Mouse (Mus musculus) heart, postnatal 14 days (tissue): ENCODE data around the gene Jph2. TPM values are rescaled to one million over a fixed set of nuclear protein-coding genes. Genes with fewer than 3 reads are reported as not detected.

Source experiments
- DNase-seq, 2 experiments: peaks; one replicate each; pipeline ENCODE4 v3.0.0; 2021 to 2022
- intact Hi-C: fragments of 180-260 bp; cut with DNase I; formaldehyde crosslinking; loops from one replicate; pipeline ENCODE4 v1.15.1; 2025
- total RNA-seq, 2 experiments: library from RNA; stranded (reverse); gene quantifications; 2 replicates each; pipeline ENCODE4 v1.2.3; 2021

Gene Jph2
- total RNA-seq, 2 experiments from 2014 or later, result 401 to 402 TPM

DNA sequence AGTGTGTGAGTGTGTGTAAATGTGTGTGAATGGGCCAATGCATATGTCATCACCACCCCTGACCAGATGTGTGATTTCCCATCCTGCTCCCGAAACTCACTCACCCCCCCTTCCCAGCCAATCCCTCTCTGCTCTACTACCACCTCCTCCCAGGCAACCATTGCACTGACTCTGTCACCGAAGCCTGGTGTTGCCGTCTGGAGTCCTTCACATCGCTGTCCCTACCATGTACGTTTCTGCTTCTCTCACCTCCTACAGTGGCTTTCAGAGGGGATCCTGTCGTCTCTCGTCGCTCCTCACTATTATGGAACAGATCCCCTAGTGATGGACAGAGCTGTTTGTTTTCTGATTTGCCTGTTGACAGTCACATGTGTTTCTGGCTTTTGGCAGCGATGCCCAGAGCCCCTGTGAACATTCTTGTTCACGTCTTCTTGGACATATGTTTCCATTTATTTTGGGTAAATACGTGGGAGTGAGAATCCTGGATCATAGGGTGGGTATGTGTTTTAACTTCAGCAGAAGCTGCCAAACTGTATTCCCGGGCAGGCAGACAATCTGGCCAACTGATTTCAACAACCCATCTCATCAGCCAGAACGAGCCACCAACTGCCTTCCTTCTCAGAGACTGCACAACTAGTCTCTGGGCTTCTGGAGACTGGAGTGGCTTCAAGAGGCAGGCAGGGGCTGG lies 65.3 kb downstream of the Jph2 start:
- intact Hi-C loops, result loop anchor here (5.0 kb wide), 3 partner anchors 130 to 410 kb away; partner anchors contain the start of gene Tox2
- no peak for DNase-seq

GRCm38 (mm10) chr2:163331423-163331822 lies 66.4 kb downstream of the Jph2 start:
- no peak for DNase-seq
- intact Hi-C loops, result loop anchor here (5.0 kb wide), 3 partner anchors 129 to 409 kb away; partner anchors contain the start of gene Tox2

- intact Hi-C loops, result loop anchor here (1.0 to 5.0 kb wide), 4 partner anchors 128 to 408 kb away; partner anchors contain the start of gene Tox2
- DNase-seq, result peak in 1 of 2 experiments; percentile 53
Observed at GRCm38 (mm10) chr2:163330742-163331141, 67.1 kb downstream of the Jph2 start.

- DNase-seq, result no peak
- intact Hi-C loops, result no loop called here
Observed at GRCm38 (mm10) chr2:163323163-163323562, 74.6 kb downstream of the Jph2 start.

DNA sequence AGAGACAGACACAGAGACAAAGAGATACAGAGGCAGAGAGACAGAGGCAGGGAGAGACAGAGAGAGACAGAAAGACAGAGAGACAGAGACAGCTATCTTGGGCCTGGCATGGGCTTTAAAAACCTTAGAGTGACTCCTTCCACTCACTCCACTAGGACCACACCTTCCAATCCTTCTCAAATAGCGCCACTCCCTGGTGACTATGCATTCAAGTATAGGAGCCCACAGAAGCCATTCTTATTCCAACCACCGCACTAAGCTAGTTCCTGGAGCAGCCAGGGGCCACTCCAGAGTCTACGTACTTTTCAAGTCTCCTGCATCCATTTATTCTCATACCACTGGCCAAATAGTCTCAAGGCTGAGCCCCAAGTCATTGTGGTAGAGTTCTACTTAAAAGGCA lies 79.0 kb downstream of the Jph2 start:
- DNase-seq, result no peak
- intact Hi-C loops, result no loop called here

DNA sequence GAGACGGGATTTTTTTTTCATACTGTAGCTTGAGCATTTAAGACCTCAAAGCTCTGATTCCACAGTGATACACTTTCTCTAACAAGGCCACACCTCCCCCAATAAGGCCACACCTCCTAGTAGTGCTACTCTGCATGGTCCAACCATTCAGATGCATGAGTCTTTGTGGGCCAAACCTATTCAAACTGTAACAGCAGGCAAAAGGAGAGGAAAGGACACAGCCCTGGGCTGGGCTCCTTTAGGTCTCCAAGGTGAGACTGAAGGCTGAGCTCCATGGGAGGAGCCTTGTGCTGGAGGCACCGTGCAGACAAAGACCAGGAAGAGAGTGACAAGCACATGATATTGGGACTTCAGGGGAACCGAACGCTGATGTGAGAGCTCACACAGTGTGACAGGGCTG lies 80.5 kb downstream of the Jph2 start:
- intact Hi-C loops, result no loop called here
- no peak for DNase-seq

DNA sequence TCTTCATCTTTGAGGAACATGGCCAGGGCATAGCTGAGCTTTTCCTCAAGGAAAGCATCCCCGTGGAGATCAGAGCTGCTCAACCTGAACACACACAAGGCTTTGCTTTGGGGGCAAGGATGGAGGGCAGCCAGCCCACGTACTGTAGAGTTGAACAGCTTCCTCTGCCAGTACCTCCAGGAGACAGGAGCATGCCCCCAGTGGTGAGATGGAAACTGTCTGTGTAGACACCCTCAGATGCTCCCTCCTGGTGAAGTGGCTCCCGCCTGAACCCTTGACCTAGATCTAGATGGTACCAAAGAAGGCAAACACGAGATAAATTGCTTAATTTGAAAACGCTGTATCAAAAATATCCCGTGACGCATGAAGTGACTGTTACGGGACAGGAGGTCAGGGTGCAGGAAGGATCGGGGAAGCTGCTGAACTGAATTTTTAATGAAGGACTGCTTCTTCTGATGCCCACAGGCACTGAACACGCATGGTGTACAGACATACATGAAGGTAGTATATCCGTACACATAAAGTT lies 87.6 kb downstream of the Jph2 start:
- no peak for DNase-seq
- intact Hi-C loops, result no loop called here

- intact Hi-C loops, result no loop called here
- no peak for DNase-seq
Observed at GRCm38 (mm10) chr2:163309376-163309775, 88.4 kb downstream of the Jph2 start.

GRCm38 (mm10) chr2:163303037-163303436 lies 94.8 kb downstream of the Jph2 start:
- no peak for DNase-seq
- intact Hi-C loops, result no loop called here

- DNase-seq, result no peak
- intact Hi-C loops, result no loop called here
Observed at GRCm38 (mm10) chr2:163301641-163302040, 96.2 kb downstream of the Jph2 start.

- intact Hi-C loops, result no loop called here
- peak in 1 of 2 experiments; percentile 36 for DNase-seq
Observed at GRCm38 (mm10) chr2:163300069-163301060, 97.4 kb downstream of the Jph2 start.

GRCm38 (mm10) chr2:163296999-163297630 lies 100.7 kb downstream of the Jph2 start:
- intact Hi-C loops, result no loop called here

GRCm38 (mm10) chr2:163288881-163289379 lies 108.9 kb downstream of the Jph2 start:
- DNase-seq, result peak; percentile 27 to 47
- intact Hi-C loops, result loop anchor here (5.0 kb wide), 2 partner anchors 87 to 113 kb away; partner anchors contain the start of gene Tox2

More at GRCm38 (mm10) chr2:163296999-163297630, 100.7 kb downstream of the Jph2 start:
- no peak for DNase-seq

Other genes with a start within 250 kb of the Jph2 start
- gene Tox2, start 194.9 kb downstream of the Jph2 start, total RNA-seq, result 1 to 10 TPM; 2.4 to 2.6 TPM
- 10 to 100 TPM; 22.3 to 25.3 TPM for gene Oser1, start 26.7 kb upstream of the Jph2 start, total RNA-seq
- gene Gdap1l1, start 40.5 kb upstream of the Jph2 start, total RNA-seq, result not detected
- gene Fitm2, start 74.6 kb upstream of the Jph2 start, total RNA-seq, result 100 to 1,000 TPM; 145 to 152 TPM
- gene R3hdml, start 94.3 kb upstream of the Jph2 start, total RNA-seq, result not detected
- gene Hnf4a, start 108.8 kb upstream of the Jph2 start, total RNA-seq, result under 1 TPM in 1 of 2 experiments, not detected in 1; 0.05 TPM
- gene Ttpal, start 204.3 kb upstream of the Jph2 start, total RNA-seq, result 10 to 100 TPM; 13.6 to 13.9 TPM
- 100 to 1,000 TPM; 360 to 363 TPM for gene Serinc3, start 247.1 kb upstream of the Jph2 start, total RNA-seq